Mouse (Mus musculus) heart, postnatal 10 days (tissue): ENCODE measurements around the gene Col13a1. TPM values are rescaled to one million over a fixed set of nuclear protein-coding genes. Genes with fewer than 3 reads are reported as not detected.

ENCODE experiments used
- DNase-seq, 2 experiments: peaks; one replicate each; pipeline ENCODE4 v3.0.0; 2021
- intact Hi-C: fragments of 180-260 bp; cut with DNase I; formaldehyde crosslinking; loops from one replicate; pipeline ENCODE4 v1.15.1; 2025
- total RNA-seq, 2 experiments: library from RNA; stranded (reverse); gene quantifications; 2 replicates each; pipeline ENCODE4 v1.2.3; 2021

The Col13a1 gene
- 1 to 10 TPM; 1.8 to 1.9 TPM for total RNA-seq

GRCm38 (mm10) chr10:61978866-61979340, at the start of gene Col13a1:
Col13a1 (minus strand) TSS chr10:61979108.
- DNase-seq = peak; percentile 25 to 35
- intact Hi-C loops = no loop called here

DNA sequence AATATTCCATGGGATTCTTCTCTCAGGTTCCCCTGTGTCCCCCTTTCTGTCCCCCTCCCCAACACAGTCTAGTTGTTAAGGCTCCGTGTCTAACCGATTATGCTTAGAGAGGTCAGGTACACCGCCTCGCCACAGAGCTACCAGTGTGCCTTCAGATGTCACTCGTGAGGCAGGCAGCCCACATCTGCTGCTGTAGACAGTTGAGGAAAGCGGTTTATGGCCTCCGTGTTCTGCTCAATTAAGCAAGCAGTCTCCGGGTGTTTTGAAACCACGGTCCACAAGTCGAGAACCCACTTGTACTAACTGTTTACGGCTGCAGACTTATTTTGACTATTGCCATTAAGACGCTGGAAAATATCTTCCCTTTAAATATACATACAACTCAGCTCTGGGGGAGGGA, 48.8 kb upstream of the Col13a1 start:
- intact Hi-C loops = no loop called here
- no peak for DNase-seq

GRCm38 (mm10) chr10:62023821-62024551, 45.1 kb upstream of the Col13a1 start:
- intact Hi-C loops = no loop called here
- DNase-seq = peak; percentile 66 to 71

GRCm38 (mm10) chr10:62020068-62020620, 41.2 kb upstream of the Col13a1 start:
- intact Hi-C loops = no loop called here
- no peak for DNase-seq

DNA sequence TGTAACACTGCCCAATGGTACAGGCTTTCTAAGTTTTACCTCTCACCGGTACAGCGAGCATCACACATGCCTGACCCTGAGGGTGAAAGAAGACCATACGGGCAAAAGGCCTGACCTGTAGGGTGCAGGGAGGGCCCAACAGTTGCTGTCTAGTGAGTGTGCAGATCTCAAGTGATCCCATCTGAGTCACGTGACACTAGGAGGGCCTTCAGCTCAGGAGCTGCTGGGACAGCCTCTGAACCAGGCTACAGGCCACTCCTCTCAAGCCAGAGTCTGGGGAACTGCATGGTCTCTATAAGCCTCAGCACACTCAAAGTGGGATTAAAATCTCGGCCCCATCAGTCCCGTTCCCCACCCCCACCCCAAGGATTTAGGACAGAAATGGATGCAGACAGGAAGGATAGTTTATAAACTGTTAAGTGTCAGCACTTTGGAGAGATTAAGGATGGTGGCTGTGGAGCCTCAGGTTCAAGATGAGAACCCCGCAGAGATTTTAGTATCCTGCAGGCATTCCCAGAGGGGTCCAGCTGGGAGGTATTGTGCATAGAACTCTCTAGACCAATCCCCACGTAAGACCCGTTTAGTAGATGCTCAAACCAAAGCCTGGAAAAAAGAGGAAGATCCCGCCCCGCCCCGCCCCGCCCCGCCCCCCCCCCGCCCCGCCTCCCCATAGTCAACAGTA, 40.6 kb upstream of the Col13a1 start:
- intact Hi-C loops = no loop called here
- DNase-seq = no peak

DNA sequence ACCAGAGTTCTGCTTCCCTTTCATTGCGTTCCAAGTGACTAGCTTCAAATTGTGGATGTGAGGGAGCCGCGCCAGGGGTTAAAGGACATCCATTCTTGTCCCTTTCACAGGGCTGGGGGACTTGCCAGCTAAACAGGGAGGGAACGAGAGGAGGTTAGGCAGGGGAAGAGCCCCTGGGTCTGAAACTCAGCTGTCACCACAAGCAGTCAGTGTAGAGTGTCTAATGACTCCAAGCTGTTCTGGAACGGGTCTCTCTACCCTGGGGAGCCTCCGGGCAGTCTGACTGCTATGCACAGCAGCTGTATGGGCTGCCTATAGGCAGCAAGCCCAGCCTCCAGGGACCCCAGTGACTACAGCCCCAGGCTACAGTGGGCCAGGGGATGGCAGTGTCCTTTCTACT, 38.0 kb upstream of the Col13a1 start:
- peak; percentile 39 to 47 for DNase-seq
- intact Hi-C loops = no loop called here

DNA sequence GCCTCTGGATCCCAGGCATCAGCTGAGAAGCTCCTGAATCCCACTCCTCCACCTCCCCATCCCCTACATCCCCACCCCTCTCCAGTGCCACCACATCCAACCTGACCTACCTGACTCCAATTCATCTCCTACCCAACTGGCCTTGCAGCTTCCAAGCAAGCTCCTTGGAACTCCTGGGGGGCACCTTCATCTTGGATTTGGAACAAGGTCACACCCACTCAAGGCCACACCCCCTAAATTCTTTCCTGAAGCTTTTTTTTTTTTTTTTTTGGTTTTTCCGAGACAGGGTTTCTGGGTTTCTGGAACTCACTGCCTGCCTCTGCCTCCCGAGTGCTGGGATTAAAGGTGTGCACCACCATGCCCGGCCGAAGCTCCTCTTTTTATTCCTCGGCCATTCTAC, 34.3 kb upstream of the Col13a1 start:
- intact Hi-C loops = no loop called here
- DNase-seq = no peak

- no peak for DNase-seq
- intact Hi-C loops = no loop called here
These were observed 33.5 kb upstream of the Col13a1 start for GRCm38 (mm10) chr10:62012371-62012770.

DNA sequence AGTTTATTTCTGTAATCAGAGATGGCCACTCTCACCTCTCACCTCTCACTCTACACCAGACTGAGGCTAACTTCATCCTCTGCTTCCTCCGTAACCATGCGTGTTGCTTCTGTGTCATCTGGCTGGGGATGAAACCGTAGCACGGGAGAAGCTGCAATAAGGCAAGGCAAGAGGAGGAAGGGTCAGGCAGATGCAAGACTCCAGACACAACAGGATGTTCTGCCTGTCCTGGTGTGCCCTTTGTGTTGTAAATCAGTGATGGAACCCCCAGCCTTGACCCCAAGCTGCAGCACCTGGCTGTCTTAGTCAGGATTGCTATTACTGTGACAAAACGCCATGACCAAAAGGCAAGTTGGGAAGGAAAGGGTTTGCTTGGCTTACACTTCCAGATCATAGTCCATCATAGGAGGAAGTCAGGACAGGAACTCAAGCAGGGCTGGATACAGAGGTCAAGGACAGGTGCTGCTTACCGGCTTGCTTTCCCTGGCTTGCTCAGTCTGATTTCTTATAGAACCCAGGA, 31.1 kb upstream of the Col13a1 start:
- DNase-seq = no peak
- intact Hi-C loops = no loop called here

GRCm38 (mm10) chr10:62007958-62008357, 29.1 kb upstream of the Col13a1 start:
- intact Hi-C loops = no loop called here

DNA sequence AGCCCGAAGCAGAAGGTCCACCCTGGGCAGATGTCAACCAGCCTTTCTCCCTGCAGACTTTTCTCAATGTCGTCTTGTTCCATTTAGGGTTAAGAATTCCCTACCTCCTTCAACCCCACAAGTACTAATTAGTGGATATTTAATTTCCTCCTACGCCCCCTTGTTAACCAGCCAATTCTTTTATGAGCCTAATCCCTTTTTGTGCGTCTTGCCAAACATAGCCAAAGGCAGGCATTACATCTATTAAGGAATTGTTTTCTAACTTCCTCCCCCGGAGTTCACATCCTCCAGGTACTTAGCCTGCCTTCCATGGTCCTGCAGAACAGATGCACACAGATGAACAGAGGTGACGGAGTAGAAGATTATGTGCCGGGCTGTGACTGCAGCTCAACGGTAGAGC, 27.5 kb upstream of the Col13a1 start:
- intact Hi-C loops = no loop called here

More at GRCm38 (mm10) chr10:62007958-62008357, 29.1 kb upstream of the Col13a1 start:
- no peak for DNase-seq

GRCm38 (mm10) chr10:62000216-62000615, 21.3 kb upstream of the Col13a1 start:
- intact Hi-C loops = no loop called here
- DNase-seq = no peak

More for the DNA sequence above, 27.5 kb upstream of the Col13a1 start:
- no peak for DNase-seq

GRCm38 (mm10) chr10:61999766-62000165, 20.9 kb upstream of the Col13a1 start:
- DNase-seq = no peak
- intact Hi-C loops = no loop called here

DNA sequence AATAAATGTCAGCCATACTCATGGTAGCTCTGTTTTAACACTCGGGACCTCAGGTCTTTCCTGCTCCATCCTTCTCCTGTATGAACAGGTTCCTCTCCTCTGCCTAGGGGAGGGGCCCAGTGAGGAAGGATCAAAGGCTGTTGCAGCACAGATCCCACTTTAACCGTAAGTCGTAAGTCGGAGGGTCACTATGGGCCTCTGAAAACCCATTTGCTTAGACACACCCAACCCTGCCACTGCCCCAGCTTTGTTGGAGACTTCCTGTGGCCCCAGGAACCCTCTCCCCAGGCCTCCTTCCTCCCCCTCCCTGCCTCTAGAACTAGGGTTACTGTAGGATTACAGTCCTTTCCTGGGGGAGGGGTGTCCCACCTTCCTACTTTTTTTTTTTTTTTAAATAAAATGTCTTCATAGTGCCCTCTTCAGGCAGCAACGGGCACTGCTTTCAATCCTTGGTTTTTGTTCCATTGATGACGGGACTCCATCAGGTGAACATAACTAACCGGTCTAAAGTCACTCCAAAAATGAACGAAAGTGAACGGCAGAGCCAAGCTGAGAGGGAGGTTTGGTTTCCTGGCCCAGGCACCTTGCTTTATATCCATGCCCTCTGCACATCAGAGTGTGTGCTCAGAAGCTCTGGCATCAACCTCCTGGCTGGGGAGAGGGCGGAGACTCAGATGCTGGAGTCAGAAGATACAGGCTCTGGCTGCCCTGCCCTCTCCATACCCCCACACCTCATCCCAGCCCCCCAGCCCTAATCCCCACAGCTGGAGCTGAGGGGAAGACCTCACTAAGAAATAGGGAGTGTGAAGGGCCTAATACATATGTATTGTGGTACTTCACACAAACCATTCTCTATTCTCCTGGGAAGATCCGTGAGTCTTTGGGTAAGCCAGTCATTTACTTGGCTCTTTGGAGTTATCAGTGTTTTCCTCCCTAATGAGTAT, 12.8 kb upstream of the Col13a1 start:
- intact Hi-C loops = no loop called here
- no peak for DNase-seq

GRCm38 (mm10) chr10:61980424-61980823, 1.5 kb upstream of the Col13a1 start:
- peak; percentile 92 to 96 for DNase-seq
- intact Hi-C loops = loop anchor here (1.0 to 10.0 kb wide), 5 partner anchors 103 to 264 kb away; no protein-coding TSS in a partner anchor

DNA sequence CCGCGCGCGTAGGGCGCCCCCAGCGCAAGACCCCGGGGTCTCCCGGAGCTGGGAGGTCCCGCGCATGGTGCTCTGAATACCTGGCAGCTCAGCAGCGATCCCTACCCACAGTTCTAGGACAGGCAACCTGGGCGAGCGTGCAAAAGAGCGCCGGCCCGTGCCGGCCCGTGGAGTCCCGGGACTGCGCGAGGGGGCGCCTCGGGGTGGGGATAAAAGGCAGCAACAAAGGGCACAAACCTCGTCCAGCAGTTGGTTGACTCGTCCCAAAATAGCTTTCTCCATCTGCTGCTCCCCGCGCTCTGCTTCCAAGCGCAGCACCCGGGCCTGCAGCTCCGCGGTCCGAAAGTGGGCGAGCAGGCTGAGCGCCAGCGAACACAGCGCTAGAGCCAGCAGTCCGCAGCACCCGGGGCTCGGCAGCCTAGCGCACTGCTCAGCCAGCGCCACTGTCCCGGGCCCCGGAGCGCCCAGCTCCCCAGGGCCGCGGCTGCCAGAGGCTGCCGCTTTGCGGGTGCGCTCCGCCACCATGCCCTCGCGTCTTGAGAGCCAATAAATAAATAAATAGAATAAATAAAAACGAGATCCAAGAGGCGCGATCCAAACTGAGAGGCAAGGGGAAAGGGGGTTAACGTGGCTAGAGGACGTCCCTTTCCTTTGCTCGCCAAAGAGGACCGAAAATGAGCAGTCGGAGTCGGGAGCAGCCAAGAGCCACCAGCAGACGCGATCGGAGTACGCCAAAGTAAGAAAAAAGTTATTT, 619 bp downstream of the Col13a1 start:
- peak; percentile 57 to 59 for DNase-seq
- intact Hi-C loops = no loop called here

- intact Hi-C loops = loop anchor here (1.0 kb wide), 1 partner anchor 99 kb away; no protein-coding TSS in a partner anchor
- DNase-seq = no peak
These were observed 1.4 kb downstream of the Col13a1 start for GRCm38 (mm10) chr10:61977392-61978096.

GRCm38 (mm10) chr10:61976987-61977386, 1.9 kb downstream of the Col13a1 start:
- peak; percentile 22 to 31 for DNase-seq
- intact Hi-C loops = loop anchor here (1.0 kb wide), 1 partner anchor 99 kb away; no protein-coding TSS in a partner anchor

GRCm38 (mm10) chr10:61974581-61974980, 4.3 kb downstream of the Col13a1 start:
- intact Hi-C loops = no loop called here
- DNase-seq = no peak
